ENCODE assay signal across 23 mouse cellular contexts in genomic region chr9:112236551-112236950, GRCm38 (mm10). TPM values are rescaled to one million over a fixed set of nuclear protein-coding genes. Genes with fewer than 3 reads are reported as not detected.
DNase-seq lines count a peak whose midpoint lies in the region; ATAC-seq and TF ChIP-seq lines count a peak whose summit lies in the region.
"Had no signal": no experiment of that assay in that cellular context is flagged by ENCODE, and none has a peak within 500 bp of the region (broad histone marks: within the 10 kb centered on the region; RNA-seq: fewer than 3 reads in every experiment).

No protein-coding gene starts in this region.

- no peaks in the 10 kb centered on the region for H3K36me3 ChIP-seq in forebrain, embryonic 16.5 days (ENCODE audit: control insufficient read depth, insufficient read depth)
- H3K36me3 ChIP-seq in forebrain, embryonic 15.5 days = no peaks in the 10 kb centered on the region
- H3K36me3 ChIP-seq in hindbrain, embryonic 16.5 days (ENCODE audit: control insufficient read depth, insufficient read depth, low read length) = no peaks in the 10 kb centered on the region
- no peaks in the 10 kb centered on the region for H3K36me3 ChIP-seq in hindbrain, embryonic 11.5 days (ENCODE audit: control insufficient read depth, insufficient read depth, low read length)
- no peaks in the 10 kb centered on the region for H3K36me3 ChIP-seq in midbrain, postnatal 0 days (ENCODE audit: insufficient read depth, low read length)
- no peaks in the 10 kb centered on the region for H3K36me3 ChIP-seq in midbrain, embryonic 10.5 days
- H3K36me3 ChIP-seq: heart, embryonic 12.5 days; intestine, embryonic 15.5 days; limb, embryonic 13.5 days; lung, embryonic 15.5 days; neural tube, embryonic 12.5 days had no signal

- 71% methylated on average over 8 of the region's 8 CpGs for WGBS in forebrain, embryonic 16.5 days
- WGBS in forebrain, embryonic 15.5 days = 76% methylated on average over 8 of the region's 8 CpGs
- WGBS in hindbrain, embryonic 16.5 days = 78% methylated on average over 8 of the region's 8 CpGs
- WGBS in hindbrain, embryonic 11.5 days = 82% methylated on average over 8 of the region's 8 CpGs
- 72% methylated on average over 8 of the region's 8 CpGs for WGBS in midbrain, postnatal 0 days
- WGBS in midbrain, embryonic 10.5 days = 90% methylated on average over 8 of the region's 8 CpGs

- no peak for ATAC-seq in forebrain, embryonic 16.5 days
- no peak for ATAC-seq in forebrain, embryonic 15.5 days (replicated peaks)
- no peak for ATAC-seq in hindbrain, embryonic 16.5 days
- ATAC-seq in hindbrain, embryonic 11.5 days (ENCODE audit: low FRiP score) = no peak
- ATAC-seq in midbrain, postnatal 0 days (ENCODE audit: low FRiP score) = no peak
- ATAC-seq: forebrain, embryonic 14.5 days; intestine, embryonic 15.5 days; Patski had no signal

- H3K27ac ChIP-seq in forebrain, embryonic 16.5 days (ENCODE audit: low read length) = no peak overlapping the region
- no peak overlapping the region for H3K27ac ChIP-seq in forebrain, embryonic 15.5 days (replicated peaks)
- H3K27ac ChIP-seq in hindbrain, embryonic 16.5 days (ENCODE audit: low read depth, low read length) = no peak overlapping the region
- no peak overlapping the region for H3K27ac ChIP-seq in hindbrain, embryonic 11.5 days (ENCODE audit: low read depth, low read length)
- H3K27ac ChIP-seq in midbrain, postnatal 0 days (ENCODE audit: low read depth, low read length) = no peak overlapping the region
- no peak overlapping the region for H3K27ac ChIP-seq in midbrain, embryonic 10.5 days (replicated peaks)
- H3K27ac ChIP-seq: heart, adult 2 months; intestine, embryonic 15.5 days; limb, embryonic 13.5 days; lung, embryonic 15.5 days; neural tube, embryonic 12.5 days had no signal

- DNase-seq in hindbrain, embryonic 11.5 days (ENCODE audit: low spot score) = no peak
- DNase-seq in midbrain, postnatal 0 days (ENCODE audit: low spot score) = peak; percentile 24
- no peak for DNase-seq in midbrain, embryonic 10.5 days (ENCODE audit: low spot score)
- DNase-seq in kidney, adult 9 months = no peak
- DNase-seq: adrenal gland, postnatal 10 days; heart, adult 2 months; heart, postnatal 4 days; kidney, adult 2 months; kidney, postnatal 10 days; thymus, adult 2 months; thymus, postnatal 36 days had no signal

- no peak for TF ChIP-seq CTCF in midbrain, postnatal 0 days (IDR thresholded peaks at IDR 0.05)

- no peaks in the 10 kb centered on the region for H3K27me3 ChIP-seq in forebrain, embryonic 16.5 days (replicated peaks; ENCODE audit: control insufficient read depth, insufficient read depth, low read length)
- H3K27me3 ChIP-seq in forebrain, embryonic 15.5 days = no peaks in the 10 kb centered on the region
- H3K27me3 ChIP-seq in hindbrain, embryonic 16.5 days (replicated peaks; ENCODE audit: control insufficient read depth, insufficient read depth, low read length) = no peaks in the 10 kb centered on the region
- H3K27me3 ChIP-seq in hindbrain, embryonic 11.5 days (ENCODE audit: control insufficient read depth, insufficient read depth, low read length) = peaks cover 17% of the 10 kb centered on the region; the same call in 1 of the 2 replicates
- no peaks in the 10 kb centered on the region for H3K27me3 ChIP-seq in midbrain, postnatal 0 days (ENCODE audit: insufficient read depth, low read length)
- H3K27me3 ChIP-seq in midbrain, embryonic 10.5 days (ENCODE audit: low read depth, poor library complexity, severe bottlenecking) = peaks cover 72% of the 10 kb centered on the region

- no peaks in the 10 kb centered on the region for H3K9me3 ChIP-seq in forebrain, embryonic 16.5 days (ENCODE audit: control insufficient read depth, low read length)
- H3K9me3 ChIP-seq in forebrain, embryonic 15.5 days = no peaks in the 10 kb centered on the region
- H3K9me3 ChIP-seq in hindbrain, embryonic 16.5 days (ENCODE audit: control insufficient read depth, low read length) = no peaks in the 10 kb centered on the region
- no peaks in the 10 kb centered on the region for H3K9me3 ChIP-seq in hindbrain, embryonic 11.5 days (ENCODE audit: control insufficient read depth, low read length)
- H3K9me3 ChIP-seq in midbrain, postnatal 0 days (ENCODE audit: low read length) = no peaks in the 10 kb centered on the region
- H3K9me3 ChIP-seq in midbrain, embryonic 10.5 days (replicated peaks) = no peaks in the 10 kb centered on the region
- H3K9me3 ChIP-seq: heart, embryonic 12.5 days; intestine, embryonic 15.5 days; limb, embryonic 13.5 days; lung, embryonic 15.5 days; neural tube, embryonic 12.5 days had no signal

- H3K9ac ChIP-seq in forebrain, embryonic 16.5 days (replicated peaks; ENCODE audit: low read depth, low read length) = no peak overlapping the region
- no peak overlapping the region for H3K9ac ChIP-seq in forebrain, embryonic 15.5 days (replicated peaks)
- no peak overlapping the region for H3K9ac ChIP-seq in hindbrain, embryonic 16.5 days (ENCODE audit: low read depth, low read length)
- no peak overlapping the region for H3K9ac ChIP-seq in hindbrain, embryonic 11.5 days (ENCODE audit: low read depth, low read length)
- no peak overlapping the region for H3K9ac ChIP-seq in midbrain, postnatal 0 days (replicated peaks; ENCODE audit: low read length, poor library complexity, severe bottlenecking)
- H3K9ac ChIP-seq: heart, embryonic 12.5 days; intestine, embryonic 15.5 days; limb, embryonic 13.5 days; lung, embryonic 15.5 days; neural tube, embryonic 12.5 days had no signal

- H3K4me3 ChIP-seq in forebrain, embryonic 16.5 days (replicated peaks; ENCODE audit: low read length) = no peak overlapping the region
- H3K4me3 ChIP-seq in forebrain, embryonic 15.5 days = no peak overlapping the region
- no peak overlapping the region for H3K4me3 ChIP-seq in hindbrain, embryonic 16.5 days (ENCODE audit: low read length)
- H3K4me3 ChIP-seq in hindbrain, embryonic 11.5 days (ENCODE audit: low read depth, low read length) = no peak overlapping the region
- H3K4me3 ChIP-seq in midbrain, postnatal 0 days (ENCODE audit: low read depth, low read length) = no peak overlapping the region
- H3K4me3 ChIP-seq in midbrain, embryonic 10.5 days = no peak overlapping the region
- H3K4me3 ChIP-seq: heart, adult 2 months; heart, embryonic 12.5 days; intestine, embryonic 15.5 days; limb, embryonic 13.5 days; lung, embryonic 15.5 days; neural tube, embryonic 12.5 days had no signal

- H3K4me2 ChIP-seq in forebrain, embryonic 16.5 days (ENCODE audit: low read length) = peak overlapping the region; percentile 13; the same call in 1 of the 2 replicates
- no peak overlapping the region for H3K4me2 ChIP-seq in forebrain, embryonic 15.5 days (replicated peaks)
- H3K4me2 ChIP-seq in hindbrain, embryonic 16.5 days (ENCODE audit: low read length) = peak overlapping the region; percentile 29; the same call in 1 of the 2 replicates
- H3K4me2 ChIP-seq in hindbrain, embryonic 11.5 days (replicated peaks; ENCODE audit: low read depth, low read length) = no peak overlapping the region
- H3K4me2 ChIP-seq in midbrain, postnatal 0 days (ENCODE audit: low read depth, low read length, poor library complexity, severe bottlenecking) = no peak overlapping the region
- H3K4me2 ChIP-seq: intestine, embryonic 15.5 days; liver, embryonic 11.5 days; lung, embryonic 15.5 days; midbrain, embryonic 11.5 days had no signal

- H3K4me1 ChIP-seq in forebrain, embryonic 16.5 days (replicated peaks; ENCODE audit: control insufficient read depth, insufficient read depth, low read length) = peaks cover 9% of the 10 kb centered on the region; the same call in 1 of the 2 replicates
- H3K4me1 ChIP-seq in forebrain, embryonic 15.5 days = peaks cover 11% of the 10 kb centered on the region
- H3K4me1 ChIP-seq in hindbrain, embryonic 16.5 days (ENCODE audit: control insufficient read depth, insufficient read depth, low read depth, low read length) = no peaks in the 10 kb centered on the region
- 0 out of 2 replicates have a peak, but pooled peaks cover 2% of the 10 kb centered on the region for H3K4me1 ChIP-seq in hindbrain, embryonic 11.5 days (replicated peaks; ENCODE audit: control insufficient read depth, insufficient read depth, low read length)
- H3K4me1 ChIP-seq in midbrain, postnatal 0 days (ENCODE audit: insufficient read depth, low read length) = no peaks in the 10 kb centered on the region
- H3K4me1 ChIP-seq in midbrain, embryonic 10.5 days = peaks cover 19% of the 10 kb centered on the region

RNA-seq across cellular contexts. Expression of gene Arpp21, which starts 0.8 kb away (rescaled TPM):
- 81.2 and 115 TPM in 2 replicates for polyA plus RNA-seq in forebrain, embryonic 16.5 days (2015; fragmentation: Nextera tagmentation; extraction: Ambion mirVana)
- 71.4 and 76.3 TPM in 2 replicates for polyA plus RNA-seq in forebrain, embryonic 15.5 days (2015; fragmentation: Nextera tagmentation; extraction: Ambion mirVana)
- 48.2 and 61.8 TPM in 2 replicates for polyA plus RNA-seq in hindbrain, embryonic 16.5 days (2015; fragmentation: Nextera tagmentation; extraction: Ambion mirVana)
- polyA plus RNA-seq in hindbrain, embryonic 11.5 days (2014; fragmentation: Nextera tagmentation; extraction: Ambion mirVana) = 6.0 and 6.8 TPM in 2 replicates
- 89.5 and 91.3 TPM in 2 replicates for total RNA-seq in midbrain, postnatal 0 days (2014; rRNA removed)
- 56.3 and 58.5 TPM in 2 replicates for polyA plus RNA-seq in midbrain, postnatal 0 days (2015; fragmentation: Nextera tagmentation; extraction: Ambion mirVana)
- 1.1 and 1.3 TPM in 2 replicates for polyA plus RNA-seq in midbrain, embryonic 10.5 days (2016; fragmentation: Nextera tagmentation; extraction: Ambion mirVana)
- polyA plus RNA-seq: Patski had no signal

Comparison
In these comparisons a context has a peak if more than half of its experiments do, and no peak if none do; other contexts are left out.
1. H3K4me2 ChIP-seq: peak in forebrain, embryonic 16.5 days (single experiment) and hindbrain, embryonic 16.5 days (single experiment); none in forebrain, embryonic 15.5 days (single experiment), hindbrain, embryonic 11.5 days (single experiment) and midbrain, postnatal 0 days (single experiment).